Mouse (Mus musculus) ES-E14 (cell line): ENCODE results near the gene Sh2d2a. TPM values are rescaled to one million over a fixed set of nuclear protein-coding genes. Genes with fewer than 3 reads are reported as not detected.

ENCODE experiments used
- DNase-seq: peaks from one replicate; pipeline ENCODE4 v3.0.0-alpha.2; 2013; ENCODE audit warnings: low read depth, low spot score
- H3K27ac ChIP-seq: 2 replicates; pipeline ENCODE4 v1.5.1; 2012; ENCODE audit warnings: low read depth, mild to moderate bottlenecking, low read length, moderate library complexity, mixed read lengths; ENCODE audit not compliant: poor library complexity, insufficient read depth, severe bottlenecking
- H3K36me3 ChIP-seq: 2 replicates; pipeline ENCODE4 v1.6.1; 2012; ENCODE audit warnings: mild to moderate bottlenecking, low read length, moderate library complexity, mixed read lengths; ENCODE audit not compliant: control insufficient read depth, poor library complexity, insufficient read depth, severe bottlenecking
- H3K4me1 ChIP-seq, 2 experiments: fragments of 150-350 bp in 1 of 2; sonication (generic) in 1 of 2; 2 replicates each; pipeline ENCODE4 v1.6.1; 2012; ENCODE audit warnings: low read length in 2 of 2, mild to moderate bottlenecking in 1 of 2, mixed read lengths in 1 of 2; ENCODE audit not compliant: control insufficient read depth in 2 of 2, insufficient read depth in 2 of 2, poor library complexity in 1 of 2
- H3K4me3 ChIP-seq, 2 experiments: fragments of 150-350 bp in 1 of 2; sonication (generic) in 1 of 2; 2 replicates each; pipeline ENCODE4 v1.5.1; 2012; ENCODE audit warnings: low read length in 2 of 2, low read depth in 1 of 2, mild to moderate bottlenecking in 1 of 2, mixed read lengths in 1 of 2; ENCODE audit not compliant: insufficient read depth in 1 of 2, poor library complexity in 1 of 2, severe bottlenecking in 1 of 2
- H3K9ac ChIP-seq: 2 replicates; pipeline ENCODE4 v1.6.1; 2012; ENCODE audit warnings: low read depth, mild to moderate bottlenecking, low read length, mixed read lengths; ENCODE audit not compliant: poor library complexity, insufficient read depth, severe bottlenecking
- H3K9me3 ChIP-seq: fragments of 150-350 bp; sonication (generic); 2 replicates; pipeline ENCODE4 v1.6.1; 2012; ENCODE audit warnings: low read depth, mild to moderate bottlenecking, low read length; ENCODE audit not compliant: control insufficient read depth, insufficient read depth
- CHD2 ChIP-seq: IDR thresholded peaks from 2 replicates; pipeline ENCODE4 v1.6.1; 2014; ENCODE audit warnings: mild to moderate bottlenecking, low read depth, low read length, inconsistent platforms
- HCFC1 ChIP-seq: IDR thresholded peaks from 2 replicates; pipeline ENCODE4 v1.6.1; 2012; ENCODE audit warnings: low read length, inconsistent platforms, borderline replicate concordance; ENCODE audit not compliant: insufficient read depth
- MAFK ChIP-seq: IDR thresholded peaks from 2 replicates; pipeline ENCODE4 v1.6.1; 2014; ENCODE audit warnings: mild to moderate bottlenecking, low read depth, low read length, inconsistent platforms; ENCODE audit not compliant: insufficient read depth
- ZC3H11A ChIP-seq: IDR thresholded peaks from 2 replicates; pipeline ENCODE4 v1.6.1; 2012; ENCODE audit warnings: low read depth, mild to moderate bottlenecking, inconsistent platforms, low read length, borderline replicate concordance
- ZNF384 ChIP-seq: IDR thresholded peaks from 2 replicates; pipeline ENCODE4 v1.6.1; 2012; ENCODE audit warnings: low read depth, low read length, inconsistent platforms
- in situ Hi-C, 2 experiments: fragments of 600-800 bp; cut with MboI; formaldehyde crosslinking; loops; one replicate each; pipeline ENCODE4 v1.15.1; 2025; ENCODE audit warnings: low sequenced_read_pairs in 2 of 2, inconsistent platforms in 1 of 2; ENCODE audit not compliant: unreplicated experiment in 2 of 2
- total RNA-seq: library from RNA; depleted of rRNA; stranded (reverse); fragments of 300-350 nt; gene quantifications from 2 replicates; pipeline ENCODE4 v1.2.3, GENCODE M21; 2012

Sh2d2a gene
- total RNA-seq, 1 experiment, result 0.22 TPM

GRCm38 (mm10) chr3:87833482-87833881 lies 13.1 kb upstream of the Sh2d2a start:
- no peak overlapping the region for H3K9ac ChIP-seq
- DNase-seq, result no peak
- 0 out of 4 replicates have a peak, but pooled peaks cover 0 to 2% of the 10 kb centered on the region in 2 experiments for H3K4me1 ChIP-seq
- no peak overlapping the region for H3K27ac ChIP-seq
- no peak overlapping the region for H3K4me3 ChIP-seq
- TF ChIP-seq ZC3H11A, result no peak
- no peak for TF ChIP-seq CHD2
- TF ChIP-seq MAFK, result no peak
- no peak for TF ChIP-seq HCFC1
- no peak for TF ChIP-seq ZNF384
- H3K36me3 ChIP-seq, result no peaks in the 10 kb centered on the region
- no peaks in the 10 kb centered on the region for H3K9me3 ChIP-seq
- in situ Hi-C loops, result no loop called here

- no peaks in the 10 kb centered on the region for H3K36me3 ChIP-seq
- H3K9ac ChIP-seq, result no peak overlapping the region
- TF ChIP-seq ZNF384, result no peak
- peak; percentile 7; the same call in 1 of the 2 replicates for TF ChIP-seq ZC3H11A
- TF ChIP-seq MAFK, result no peak
- no peak for TF ChIP-seq HCFC1
- no peak overlapping the region for H3K27ac ChIP-seq
- no peak overlapping the region for H3K4me3 ChIP-seq
- no peaks in the 10 kb centered on the region for H3K4me1 ChIP-seq
- peak; percentile 86 for DNase-seq
- no peaks in the 10 kb centered on the region for H3K9me3 ChIP-seq
- in situ Hi-C loops, result no loop called here
These were observed 7.9 kb upstream of the Sh2d2a start for GRCm38 (mm10) chr3:87838622-87839021.

- in situ Hi-C loops, result no loop called here
- Histone ChIP-seq H3K27ac (no peak overlapping the region), H3K4me3 (no peak overlapping the region), H3K36me3 (no peaks in the 10 kb centered on the region), H3K9me3 (no peaks in the 10 kb centered on the region), H3K9ac (no peak overlapping the region), H3K4me1 (no peaks in the 10 kb centered on the region)
- TF ChIP-seq CHD2 (no peak), HCFC1 (no peak), MAFK (no peak), ZC3H11A (no peak), ZNF384 (no peak)
- no peak for DNase-seq
These were observed 5.7 kb upstream of the Sh2d2a start for GRCm38 (mm10) chr3:87840858-87841257.

DNA sequence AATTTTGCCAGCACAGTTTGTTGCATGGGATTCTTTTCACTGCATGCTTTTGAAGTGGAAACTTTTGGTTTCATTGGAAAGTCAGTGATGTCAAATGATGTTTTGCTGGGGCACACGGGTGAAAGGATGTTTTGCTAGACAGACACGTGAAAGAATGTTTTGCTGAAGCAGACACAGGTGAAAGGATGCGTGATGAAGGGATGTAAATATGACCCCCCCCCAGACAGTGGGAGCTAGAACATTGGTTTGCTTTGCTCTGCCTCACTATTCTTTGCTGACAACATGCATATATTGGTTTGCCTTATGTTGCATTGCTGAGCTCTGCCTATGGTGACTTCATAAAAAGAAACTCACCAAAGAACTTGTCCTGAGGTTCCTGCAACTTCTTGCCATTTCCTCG lies 1.6 kb upstream of the Sh2d2a start:
- no peaks in the 10 kb centered on the region for H3K36me3 ChIP-seq
- DNase-seq, result no peak
- no peak overlapping the region for H3K27ac ChIP-seq
- in situ Hi-C loops, result no loop called here
- no peak overlapping the region for H3K9ac ChIP-seq
- no peak overlapping the region for H3K4me3 ChIP-seq
- TF ChIP-seq ZNF384 (no peak), HCFC1 (no peak), MAFK (no peak), CHD2 (no peak), ZC3H11A (no peak)
- no peaks in the 10 kb centered on the region for H3K4me1 ChIP-seq
- no peaks in the 10 kb centered on the region for H3K9me3 ChIP-seq

- H3K27ac ChIP-seq, result no peak overlapping the region
- no peaks in the 10 kb centered on the region for H3K4me1 ChIP-seq
- no peak overlapping the region for H3K9ac ChIP-seq
- in situ Hi-C loops, result no loop called here
- no peak overlapping the region for H3K4me3 ChIP-seq
- no peak for TF ChIP-seq ZNF384
- no peak for TF ChIP-seq HCFC1
- TF ChIP-seq CHD2, result no peak
- no peak for DNase-seq
- no peaks in the 10 kb centered on the region for H3K9me3 ChIP-seq
- H3K36me3 ChIP-seq, result no peaks in the 10 kb centered on the region
These were observed 369 bp upstream of the Sh2d2a start for GRCm38 (mm10) chr3:87846186-87846585.
